Mouse (Mus musculus): Measurements from ENCODE around the gene Thra.
"Not testable (repeated sequence)": the region's sequence is repeated elsewhere in the genome, so short reads cannot be mapped to it uniquely, and the experiment has no call there.

Thra gene

DNA sequence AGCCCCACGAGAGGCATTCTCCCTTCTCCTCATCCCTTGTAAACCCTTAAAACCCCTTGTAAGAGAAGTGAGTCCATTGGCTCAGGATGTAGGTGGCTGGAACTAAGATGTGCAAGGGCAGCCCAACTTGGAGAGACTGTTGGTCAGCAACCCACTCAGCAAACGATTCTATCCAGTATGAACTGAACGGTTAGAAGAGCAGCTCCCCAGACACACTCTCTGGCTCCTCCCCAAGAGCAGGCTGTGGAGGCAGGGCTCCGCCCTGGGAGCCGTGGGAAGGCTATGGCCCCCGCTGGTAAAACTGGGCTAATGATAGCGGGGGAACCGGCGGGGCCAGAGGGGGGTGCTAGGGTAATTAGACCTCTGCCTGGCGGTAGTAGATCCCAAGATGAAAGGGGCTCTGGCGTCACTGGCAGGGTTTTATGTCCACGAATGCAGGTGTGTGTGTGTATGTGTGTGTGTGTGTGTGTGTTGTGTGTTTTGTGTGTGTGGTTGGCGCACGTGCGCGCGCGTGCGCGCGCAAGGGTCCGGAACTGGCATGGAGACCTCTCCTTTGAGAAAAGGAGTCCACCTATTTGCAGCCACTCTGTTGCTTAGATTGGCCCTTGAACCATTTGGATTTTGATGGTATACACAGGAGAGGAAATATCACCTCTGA, at the start of gene Thra:
Thra (plus strand) TSS at position 246 of the 658 bp plus-strand sequence.
- DNase-seq (ENCODE audit: low read depth, low spot score) = peak; percentile 61

DNA sequence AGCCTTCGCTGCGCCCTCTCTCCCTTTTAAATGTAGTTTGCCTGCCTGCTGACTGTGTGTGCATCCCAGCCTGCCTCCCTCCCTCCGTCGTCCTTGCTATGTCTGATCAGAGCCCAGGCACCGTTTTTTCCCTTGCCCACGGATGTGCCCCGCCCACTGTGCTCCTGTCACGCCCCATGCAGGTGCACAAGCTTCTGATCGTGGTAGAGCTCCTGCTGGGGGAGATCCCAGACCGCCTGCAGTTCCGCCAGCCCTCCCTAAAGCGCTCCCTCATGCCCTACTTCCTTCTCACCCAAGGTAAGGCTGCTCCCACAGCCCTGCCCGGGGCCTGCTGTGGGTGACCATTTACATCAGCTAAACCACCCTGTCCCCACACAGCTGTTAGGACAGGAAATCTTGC, 47.2 kb upstream of the Thra start:
- DNase-seq (ENCODE audit: low read depth, low spot score) = peak; percentile 75

DNA sequence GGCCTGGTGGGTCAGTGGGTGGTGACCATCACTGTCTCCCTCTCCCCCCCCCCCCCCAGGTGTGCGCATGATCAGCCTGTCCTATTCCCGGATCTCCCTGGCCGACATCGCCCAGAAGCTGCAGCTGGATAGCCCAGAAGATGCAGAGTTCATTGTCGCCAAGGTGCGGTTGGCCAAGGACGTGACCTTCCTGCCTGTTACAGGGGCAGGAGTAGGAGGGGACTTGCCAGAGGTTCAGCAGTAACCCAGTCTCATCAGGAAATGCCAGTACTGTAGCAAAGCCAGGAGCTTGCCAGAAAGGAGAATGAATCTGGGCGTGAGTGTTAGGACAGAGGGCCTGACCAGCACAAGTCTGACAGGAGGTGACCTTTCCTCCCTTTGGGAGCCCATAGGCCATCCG, 46.7 kb upstream of the Thra start:
- peak; percentile 53 for DNase-seq (ENCODE audit: low read depth, low spot score)

DNA sequence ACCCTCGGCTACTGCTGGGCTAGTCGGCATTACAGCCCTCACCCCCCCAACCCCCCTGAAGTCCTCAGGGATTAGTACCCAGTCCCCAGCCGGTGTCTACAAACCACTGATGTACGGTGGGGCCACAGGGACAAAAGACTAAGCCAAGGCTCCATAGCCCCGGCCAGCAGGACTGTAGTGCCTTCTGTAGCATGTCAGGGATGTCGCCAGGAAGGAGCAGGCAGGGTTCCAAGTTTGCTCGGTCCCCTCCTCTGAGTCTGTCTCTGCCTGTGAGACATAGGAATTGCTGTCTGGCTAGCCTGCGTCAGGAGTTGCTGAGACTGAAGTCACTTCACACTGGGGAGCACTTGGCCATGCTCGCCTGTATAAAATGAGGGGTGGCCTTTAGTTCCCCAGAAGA, 46.1 kb upstream of the Thra start:
- DNase-seq (ENCODE audit: low read depth, low spot score) = no peak

DNA sequence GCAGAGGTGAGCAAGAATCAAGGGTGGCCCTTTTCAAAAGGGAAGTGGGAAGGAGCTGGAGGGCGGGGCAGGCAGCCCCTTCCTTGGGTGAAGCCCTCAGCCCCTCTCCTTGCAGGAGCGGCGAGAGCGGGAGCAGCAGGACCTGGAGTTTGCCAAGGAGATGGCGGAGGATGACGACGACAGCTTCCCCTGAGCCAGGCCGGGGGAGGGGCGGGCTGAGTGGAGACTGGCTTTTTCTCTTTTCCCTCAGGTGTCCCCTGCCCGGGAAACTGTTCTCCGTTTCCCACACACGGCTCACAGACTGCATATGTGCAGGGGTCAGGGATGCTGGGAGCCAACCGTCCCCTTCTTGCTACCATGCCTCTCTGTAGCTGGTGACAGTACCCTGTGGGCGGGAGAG, 45.0 kb upstream of the Thra start:
- DNase-seq (ENCODE audit: low read depth, low spot score) = no peak

DNA sequence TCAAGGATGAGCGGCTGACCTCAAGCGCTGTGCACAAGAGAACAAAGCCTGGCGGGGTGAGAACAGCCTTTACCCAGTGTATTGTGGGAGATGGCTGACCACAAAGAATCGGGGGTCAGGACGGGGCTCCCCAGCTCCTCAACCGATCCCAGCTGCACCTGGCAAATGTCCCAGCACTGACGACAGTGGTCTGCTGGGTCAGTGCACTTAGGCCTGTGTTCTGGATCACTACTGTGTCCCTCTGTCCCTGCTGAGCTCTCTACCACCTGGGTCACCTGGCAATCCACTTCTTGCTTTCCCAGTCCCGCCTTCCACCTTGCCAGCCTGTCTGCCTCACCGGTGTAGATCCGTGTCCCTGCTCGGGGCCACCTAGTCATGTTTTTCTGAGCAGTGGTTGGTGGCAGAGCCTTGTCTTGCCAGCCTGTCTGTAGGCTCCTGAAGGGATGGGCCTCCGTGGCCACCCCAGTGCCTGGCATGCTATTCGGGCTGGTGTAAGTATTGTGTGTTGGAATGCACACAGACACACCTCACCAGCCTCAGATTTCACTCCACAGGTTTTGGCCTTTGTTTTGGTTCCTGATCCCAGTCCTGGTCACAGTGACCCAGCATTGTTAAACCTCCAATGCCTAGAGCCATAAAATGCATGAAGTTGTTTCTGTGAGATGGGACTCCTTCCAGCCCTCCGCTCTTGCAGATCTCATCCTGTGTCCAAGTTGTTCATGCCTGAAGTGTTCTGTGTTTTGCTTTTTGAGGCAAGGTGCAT, 43.8 kb upstream of the Thra start:
- DNase-seq (ENCODE audit: low read depth, low spot score) = no peak

DNA sequence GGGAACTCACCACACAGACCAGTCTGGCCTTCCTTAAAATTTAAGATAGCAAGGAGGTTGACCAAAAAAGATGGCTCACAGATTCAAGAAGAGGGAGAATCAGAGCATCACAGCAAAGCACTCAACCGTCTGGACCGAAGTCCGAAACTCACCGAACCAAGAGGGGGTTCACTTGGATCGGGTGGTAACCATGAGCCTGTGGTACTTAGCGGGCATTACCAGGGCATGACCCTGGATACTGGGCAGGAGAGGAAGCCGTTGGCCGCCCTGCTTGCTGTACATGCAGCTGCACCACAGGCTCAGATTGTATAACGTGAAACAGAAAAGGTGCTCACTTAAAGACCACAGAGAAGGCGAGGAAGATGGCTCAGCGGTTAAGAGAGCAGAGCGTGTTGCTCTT, 43.2 kb upstream of the Thra start:
- no peak for DNase-seq (ENCODE audit: low read depth, low spot score)

DNA sequence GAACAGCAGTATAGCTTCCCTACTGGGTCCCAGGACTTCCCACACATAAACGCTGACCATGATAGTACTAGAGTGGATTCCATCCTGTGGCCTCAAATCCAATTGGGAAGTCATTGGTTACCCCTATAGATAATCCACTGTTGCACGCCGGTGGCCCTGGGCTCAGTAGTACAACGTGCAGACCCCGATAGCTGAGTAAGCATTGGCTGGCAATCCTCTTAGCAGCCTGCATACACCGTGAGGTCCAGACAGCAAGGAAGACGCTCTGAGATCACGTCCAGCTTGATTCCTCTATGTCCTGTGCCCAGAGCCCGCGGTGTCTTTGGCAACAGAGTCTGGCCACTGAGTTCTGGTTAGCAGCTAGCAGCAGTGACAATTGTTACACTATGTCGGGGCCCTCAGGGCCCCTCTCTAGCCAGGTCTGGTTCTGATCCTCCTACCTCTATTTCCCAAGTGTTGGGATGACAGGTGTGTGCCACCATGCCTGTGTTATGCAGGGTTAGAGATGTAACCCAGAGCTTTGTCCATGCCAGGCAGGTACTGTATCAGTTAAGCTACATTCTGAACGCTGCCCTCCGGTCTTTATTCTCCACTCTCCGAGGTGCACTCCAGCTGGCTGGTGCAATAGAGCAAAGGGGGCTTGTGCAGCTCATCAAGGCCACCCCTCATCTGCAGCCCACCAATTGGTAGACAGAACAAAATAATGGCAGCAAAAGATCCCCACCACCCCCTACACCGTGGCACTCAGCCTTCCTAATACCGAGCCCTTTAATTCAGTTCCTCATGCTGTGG, 41.4 kb upstream of the Thra start:
- no peak for DNase-seq (ENCODE audit: low read depth, low spot score)

DNA sequence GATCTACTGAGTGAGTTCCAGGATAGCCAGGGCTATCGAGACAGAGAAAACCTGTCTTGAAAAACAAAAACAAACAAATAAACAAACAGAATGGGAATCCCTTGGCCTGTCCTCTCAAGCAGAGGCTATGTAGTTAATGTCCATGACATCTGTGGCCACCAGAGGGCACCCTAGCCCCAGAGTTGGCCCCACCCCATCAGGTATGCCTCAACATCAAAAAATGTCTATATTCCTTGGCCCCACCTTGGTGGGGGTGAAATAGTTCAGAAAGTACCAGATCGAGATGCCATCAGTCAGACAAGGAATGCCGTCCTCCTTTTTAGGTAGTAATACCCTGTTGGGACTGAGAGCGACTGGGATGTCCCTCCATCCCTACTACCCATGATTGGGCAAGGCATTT, 40.5 kb upstream of the Thra start:
- peak; percentile 59 for DNase-seq (ENCODE audit: low read depth, low spot score)

DNA sequence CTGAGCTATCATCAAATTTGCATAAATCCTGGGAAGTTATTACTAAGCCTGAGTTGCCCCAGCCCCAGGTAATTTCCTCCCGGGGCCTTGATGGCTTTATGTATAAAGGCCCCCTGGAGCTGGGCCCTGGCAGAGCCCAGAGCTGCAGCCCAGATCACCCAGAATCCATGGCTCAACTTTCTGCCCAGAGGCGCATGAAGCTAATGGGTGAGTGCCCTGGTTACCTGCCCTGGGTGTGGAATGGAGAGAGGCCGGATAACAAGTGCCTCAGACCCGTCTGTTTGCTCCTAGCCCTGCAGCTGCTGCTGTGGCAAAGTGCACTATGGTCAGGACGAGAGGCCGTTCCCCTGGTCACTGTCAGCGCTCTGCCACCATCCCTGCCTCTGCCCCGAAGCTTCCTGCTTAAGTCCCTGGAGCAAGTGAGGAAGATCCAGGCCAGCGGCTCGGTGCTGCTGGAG, 39.2 kb upstream of the Thra start, which contains the start of gene Csf3:
Csf3 (plus strand) TSS at position 51 of the 458 bp plus-strand sequence.
- no peak for DNase-seq (ENCODE audit: low read depth, low spot score)

DNA sequence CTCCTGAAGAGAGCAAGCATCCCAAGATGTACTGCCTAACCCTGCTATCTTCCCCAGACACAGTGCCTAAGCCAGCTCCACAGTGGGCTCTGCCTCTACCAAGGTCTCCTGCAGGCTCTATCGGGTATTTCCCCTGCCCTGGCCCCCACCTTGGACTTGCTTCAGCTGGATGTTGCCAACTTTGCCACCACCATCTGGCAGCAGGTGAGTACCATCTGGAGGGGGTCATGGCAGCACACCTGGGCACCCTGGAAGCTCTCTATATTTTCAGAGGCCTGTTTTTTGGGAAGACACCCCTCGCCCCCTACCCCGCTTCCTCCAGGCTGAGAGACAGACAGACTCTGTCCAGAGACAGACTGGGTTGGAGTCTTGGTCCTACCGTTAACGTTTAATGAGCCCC, 38.1 kb upstream of the Thra start:
- DNase-seq (ENCODE audit: low read depth, low spot score) = no peak

DNA sequence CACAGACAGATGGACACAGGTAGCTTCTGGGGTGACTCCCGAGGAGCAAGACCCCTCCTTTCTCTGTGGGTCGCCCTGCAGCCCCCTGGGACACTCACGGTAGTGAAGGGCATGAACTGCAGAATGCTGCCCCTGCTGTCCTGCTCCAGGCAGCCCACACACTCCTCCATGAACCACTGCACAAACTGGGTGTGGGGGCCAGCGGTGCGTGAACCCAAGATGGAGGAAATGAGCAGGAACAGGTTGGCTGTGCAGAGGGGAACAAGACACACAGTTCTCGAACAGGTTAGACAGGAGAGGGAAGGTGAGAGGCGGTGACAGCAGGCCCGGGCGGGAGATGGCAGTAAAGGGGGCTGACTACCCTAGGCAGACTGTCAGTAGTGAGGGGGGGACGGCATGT, 35.4 kb upstream of the Thra start:
- DNase-seq (ENCODE audit: low read depth, low spot score) = no peak

DNA sequence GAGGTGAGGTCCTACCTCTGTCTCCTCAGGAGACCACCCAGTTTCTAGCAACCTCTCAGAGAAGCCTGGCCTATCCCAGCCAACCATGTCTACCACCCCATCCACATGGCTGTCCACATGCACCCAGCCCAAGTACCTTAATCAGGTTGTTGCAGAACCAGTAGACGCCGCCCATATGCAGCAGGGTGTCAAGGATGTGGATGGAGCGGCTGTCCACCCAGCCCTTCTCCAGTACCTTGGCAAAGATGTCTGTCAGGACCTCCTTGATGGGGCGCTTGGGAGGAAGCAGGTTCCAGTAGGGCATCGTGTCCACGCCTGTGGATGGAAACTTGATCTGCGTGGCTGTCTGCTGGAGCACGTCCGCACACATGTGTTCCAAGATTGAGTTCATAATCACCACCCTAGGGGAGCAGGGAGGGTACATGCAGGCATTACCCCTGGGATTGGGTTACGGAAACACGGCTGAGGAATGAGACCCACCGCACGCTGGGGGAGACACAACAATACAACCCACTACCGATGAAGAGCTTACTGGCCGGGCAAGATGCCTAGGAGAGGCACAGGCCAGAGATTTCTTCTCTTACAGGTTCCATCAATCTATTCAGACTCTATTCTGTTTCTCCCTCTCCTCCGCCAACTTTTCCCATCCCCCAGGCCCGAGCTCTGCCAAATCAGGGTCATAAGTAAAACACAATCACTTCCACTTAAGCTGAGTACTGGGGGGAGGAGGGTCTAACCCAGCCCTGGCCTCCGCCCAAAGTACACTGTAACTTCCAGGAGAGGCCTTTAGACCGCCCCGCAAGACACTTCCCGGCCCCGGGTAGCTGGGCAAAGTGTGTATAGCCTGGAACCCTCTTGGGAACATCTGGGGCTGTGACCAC, 32.8 kb upstream of the Thra start:
- no peak for DNase-seq (ENCODE audit: low read depth, low spot score)

DNA sequence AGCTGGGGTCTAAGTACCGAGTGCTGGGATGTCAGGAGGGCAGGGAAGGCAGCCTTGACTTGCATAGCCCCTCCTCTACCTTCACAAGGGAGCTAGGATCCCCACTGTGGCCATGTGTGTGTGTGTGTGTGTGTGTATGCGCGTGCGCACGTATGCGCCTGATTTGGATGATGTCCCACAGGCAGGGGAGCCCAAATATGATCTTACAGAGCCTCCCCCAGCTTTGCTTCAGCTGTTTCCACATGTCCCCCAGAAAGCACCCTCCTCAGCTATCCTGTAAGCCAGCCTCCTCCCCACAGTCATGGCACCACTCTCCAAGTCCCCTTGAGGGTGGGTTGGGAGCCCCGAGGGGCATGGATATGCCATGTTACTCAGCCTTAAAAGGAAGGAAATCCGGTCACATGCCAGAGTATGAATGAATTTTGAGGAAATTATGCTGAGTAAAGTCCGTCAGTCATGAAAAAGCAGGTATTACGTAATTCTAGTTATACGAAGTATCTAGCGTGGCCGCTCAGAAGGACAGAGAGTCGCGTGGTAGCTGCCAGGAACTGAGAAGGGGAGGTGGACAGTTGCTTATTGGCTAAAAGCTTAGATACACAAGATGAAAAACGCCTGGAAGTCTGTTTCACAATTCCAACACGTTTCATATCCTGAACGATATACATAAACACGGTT, 32.0 kb upstream of the Thra start:
- DNase-seq (ENCODE audit: low read depth, low spot score) = no peak

DNA sequence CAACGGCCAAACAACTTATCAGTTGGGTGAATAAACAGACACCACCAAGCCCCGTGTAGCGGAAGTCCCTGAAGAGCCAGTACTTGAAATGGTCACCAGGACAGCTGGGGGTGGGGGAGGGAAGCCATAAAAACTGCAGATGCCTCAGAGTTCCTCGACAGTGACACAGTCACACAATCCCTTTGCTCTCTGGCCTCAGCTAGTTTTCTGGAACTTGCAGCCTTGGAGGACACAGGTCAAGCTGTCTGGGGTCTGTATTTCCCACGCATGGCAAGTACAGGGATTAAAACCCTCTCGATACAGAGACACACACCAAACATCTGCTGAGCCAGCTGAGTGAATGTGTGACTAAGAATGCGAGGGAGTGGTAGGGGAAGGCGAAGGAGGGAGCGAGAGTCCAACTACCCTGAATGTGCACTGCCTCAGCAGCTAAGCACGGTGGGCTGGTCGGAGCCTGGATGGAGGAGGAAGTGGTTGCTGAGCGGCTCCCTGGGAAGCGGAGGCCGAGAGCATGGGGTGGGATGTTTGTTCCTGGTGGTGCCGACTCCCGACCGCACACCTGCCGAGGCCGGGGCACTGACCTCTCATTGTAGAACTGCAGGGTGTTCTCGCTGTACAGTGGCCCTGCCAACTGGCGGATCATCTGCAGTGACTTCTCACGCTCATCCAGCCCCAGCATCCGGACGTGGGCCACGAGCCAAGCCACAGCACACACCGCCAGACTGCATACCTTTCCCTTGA, 31.3 kb upstream of the Thra start:
- no peak for DNase-seq (ENCODE audit: low read depth, low spot score)

DNA sequence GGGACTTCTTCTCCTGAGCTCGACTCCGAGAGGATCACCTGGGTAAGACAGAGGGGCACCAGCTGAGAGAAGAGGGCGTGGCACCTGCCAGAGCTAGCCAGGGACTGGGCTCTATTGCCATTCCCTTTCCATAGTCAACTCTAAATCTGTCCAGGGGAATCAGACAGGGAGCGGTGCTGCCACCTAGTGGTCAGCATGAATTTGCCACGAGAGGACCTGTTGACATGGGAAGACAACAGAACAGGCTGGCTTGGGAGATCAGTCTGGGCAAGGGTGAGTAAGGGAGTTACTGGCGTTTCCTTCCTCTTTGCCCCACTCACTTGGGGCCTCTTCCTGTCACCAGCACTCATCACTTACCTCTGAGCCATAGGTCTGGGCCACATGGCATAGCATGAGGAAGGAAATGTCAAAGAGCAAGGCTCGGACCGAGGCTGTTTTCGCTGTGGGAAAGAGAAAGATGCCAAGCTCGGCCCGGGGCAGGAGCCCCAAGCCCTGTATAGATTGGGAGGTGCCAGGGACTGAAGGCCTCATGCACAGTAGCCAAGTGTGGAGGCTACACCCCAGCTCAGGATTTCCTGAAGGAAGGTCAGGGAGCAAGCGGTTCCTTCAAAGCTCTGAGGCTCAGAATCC, 29.9 kb upstream of the Thra start:
- peak; percentile 92 for DNase-seq (ENCODE audit: low read depth, low spot score)

DNA sequence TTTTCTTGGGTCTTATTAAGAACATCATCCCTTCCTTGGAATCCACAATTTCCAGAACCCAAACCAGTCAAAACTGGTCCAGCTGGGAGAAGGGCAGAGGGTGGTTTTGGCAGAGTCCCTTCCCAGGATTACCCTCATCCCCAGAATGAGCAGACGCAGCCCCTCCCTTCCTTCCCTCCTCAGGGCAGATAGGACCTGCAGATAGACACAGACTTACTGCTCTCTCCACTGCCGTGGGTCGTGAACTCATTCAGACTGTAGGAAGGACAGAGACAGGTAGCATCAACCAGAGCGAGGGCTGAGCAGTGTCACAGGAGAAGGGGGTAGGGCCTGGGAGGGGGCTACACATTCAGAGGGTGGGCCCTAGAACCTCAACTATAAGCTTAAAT, 29.4 kb upstream of the Thra start:
- DNase-seq (ENCODE audit: low read depth, low spot score) = no peak

DNA sequence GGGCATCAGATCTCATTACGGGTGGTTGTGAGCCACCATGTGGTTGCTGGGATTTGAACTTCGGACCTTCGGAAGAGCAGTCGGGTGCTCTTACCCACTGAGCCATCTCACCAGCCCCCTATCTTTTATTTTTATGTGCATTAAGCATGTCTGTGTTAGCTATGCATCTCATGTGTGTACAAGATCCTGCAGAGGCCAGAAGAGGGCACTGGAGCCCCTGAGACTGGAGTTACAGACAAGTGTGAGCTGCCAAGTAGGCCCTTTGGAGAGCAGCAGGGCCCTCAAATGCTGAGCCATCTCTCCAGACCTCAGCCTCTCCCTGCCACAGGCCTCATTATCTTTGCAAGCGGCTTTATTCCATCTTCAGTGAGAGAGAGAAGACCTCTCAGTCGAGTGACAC, 28.4 kb upstream of the Thra start:
- DNase-seq (ENCODE audit: low read depth, low spot score) = not testable (repeated sequence)

DNA sequence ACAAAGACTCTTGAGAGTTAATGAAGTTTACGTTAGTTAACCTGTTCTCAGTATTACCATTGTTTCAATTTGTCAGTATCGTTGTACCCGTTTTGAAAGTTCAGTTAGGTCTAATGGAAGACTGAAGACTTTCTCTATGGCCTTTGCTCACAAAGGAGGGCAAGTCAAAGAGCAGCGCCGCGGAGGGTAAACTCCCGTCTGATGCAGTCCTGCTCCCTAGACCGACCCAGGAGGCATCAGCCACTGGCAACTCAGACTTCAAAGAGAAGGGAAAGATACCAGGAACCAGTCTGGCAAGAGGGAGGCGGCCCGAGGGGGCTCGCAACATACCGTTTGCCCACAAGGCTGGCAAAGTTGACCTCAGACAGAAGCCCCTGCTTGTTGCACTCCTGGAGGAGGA, 26.7 kb upstream of the Thra start:
- no peak for DNase-seq (ENCODE audit: low read depth, low spot score)

DNA sequence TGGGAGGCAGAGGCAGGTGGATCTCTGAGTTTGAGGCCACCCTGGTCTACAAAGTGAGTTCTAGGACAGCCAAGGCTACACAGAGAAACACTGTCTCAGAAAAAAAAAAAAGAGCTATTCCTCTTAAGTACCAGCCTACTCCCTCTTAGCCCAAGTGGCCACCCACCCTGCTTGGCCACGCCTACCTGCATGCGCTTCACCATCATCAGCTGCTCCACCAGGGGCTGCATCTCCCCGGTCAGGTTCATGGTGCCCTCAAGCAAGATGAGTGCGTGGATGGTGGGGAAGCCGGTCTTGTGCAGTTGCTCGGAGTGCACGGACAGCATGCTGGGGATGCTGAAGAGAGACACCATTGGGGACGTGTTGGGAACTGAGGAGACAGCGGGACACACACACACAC, 24.5 kb upstream of the Thra start:
- peak; percentile 71 for DNase-seq (ENCODE audit: low read depth, low spot score)

All from ES-CJ7 (cell line).